Mouse (Mus musculus) heart, postnatal 0 days (tissue): ENCODE results near the gene Cdca3.

Experiments
- CTCF ChIP-seq: IDR thresholded peaks from 2 replicates; pipeline ENCODE4 v1.5.1; 2016; ENCODE audit warnings: antibody characterized with exemption, control low read depth, low read depth
- EP300 ChIP-seq: IDR thresholded peaks from 2 replicates; pipeline ENCODE4 v1.6.1; 2016; ENCODE audit warnings: antibody characterized with exemption, low read depth

- TF ChIP-seq CTCF (no peak), EP300 (0 out of 2 replicates have a peak, but pooled peaks have one; percentile 34)
Measured at GRCm38 (mm10) chr6:124809775-124810538, 19.4 kb upstream of the Cdca3 start.
